14 mouse cellular contexts compared by ENCODE assay signal in the genomic region with DNA sequence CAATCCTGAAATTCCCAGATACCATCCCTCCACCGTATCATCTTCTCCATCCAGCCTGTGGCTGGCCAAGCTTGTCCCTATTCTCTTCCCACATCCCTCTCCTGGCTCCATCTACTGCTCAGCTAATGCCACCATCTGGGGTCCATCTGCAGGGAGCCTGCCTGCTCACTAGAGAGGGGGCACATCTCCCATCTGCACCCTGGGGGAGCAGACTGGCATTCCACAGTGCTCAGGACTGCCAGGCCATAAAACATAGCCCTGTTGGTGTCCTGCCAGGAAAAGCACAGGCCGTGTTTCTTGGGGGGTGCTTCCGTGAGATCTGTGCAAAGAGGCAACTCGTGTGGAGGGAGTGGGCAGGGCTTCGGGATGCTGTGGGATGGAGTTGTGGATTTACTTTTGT.
DNase-seq lines count a peak whose midpoint lies in the region; ATAC-seq and TF ChIP-seq lines count a peak whose summit lies in the region.
"Had no signal": no experiment of that assay in that cellular context is flagged by ENCODE, and none has a peak within 500 bp of the region (broad histone marks: within the 10 kb centered on the region; RNA-seq: fewer than 3 reads in every experiment).

No protein-coding gene starts in this region.

- H3K4me1 ChIP-seq in hindbrain, embryonic 14.5 days (replicated peaks; ENCODE audit: control insufficient read depth, insufficient read depth, low read length), result no peaks in the 10 kb centered on the region
- no peaks in the 10 kb centered on the region for H3K4me1 ChIP-seq in hindbrain, embryonic 16.5 days (ENCODE audit: control insufficient read depth, insufficient read depth, low read depth, low read length)
- H3K4me1 ChIP-seq in intestine, postnatal 0 days (replicated peaks; ENCODE audit: control insufficient read depth, insufficient read depth, low read length), result no peaks in the 10 kb centered on the region
- H3K4me1 ChIP-seq: heart, embryonic 15.5 days; midbrain, embryonic 12.5 days had no signal

- H3K4me2 ChIP-seq in hindbrain, embryonic 14.5 days (replicated peaks), result no peak overlapping the region
- H3K4me2 ChIP-seq in hindbrain, embryonic 16.5 days (ENCODE audit: low read length), result no peak overlapping the region
- H3K4me2 ChIP-seq in intestine, postnatal 0 days (replicated peaks; ENCODE audit: low read depth), result no peak overlapping the region
- H3K4me2 ChIP-seq: heart, embryonic 15.5 days; limb, embryonic 15.5 days; midbrain, embryonic 12.5 days had no signal

- no peaks in the 10 kb centered on the region for H3K36me3 ChIP-seq in hindbrain, embryonic 14.5 days (replicated peaks; ENCODE audit: control insufficient read depth, insufficient read depth)
- H3K36me3 ChIP-seq in hindbrain, embryonic 16.5 days (ENCODE audit: control insufficient read depth, insufficient read depth, low read length), result no peaks in the 10 kb centered on the region
- H3K36me3 ChIP-seq in intestine, postnatal 0 days (ENCODE audit: control insufficient read depth, insufficient read depth), result no peaks in the 10 kb centered on the region
- H3K36me3 ChIP-seq: heart, embryonic 15.5 days; limb, embryonic 15.5 days; midbrain, embryonic 12.5 days had no signal

- no peak overlapping the region for H3K9ac ChIP-seq in hindbrain, embryonic 14.5 days
- no peak overlapping the region for H3K9ac ChIP-seq in hindbrain, embryonic 16.5 days (ENCODE audit: low read depth, low read length)
- H3K9ac ChIP-seq in intestine, postnatal 0 days (ENCODE audit: low read depth, low read length), result no peak overlapping the region
- H3K9ac ChIP-seq: heart, embryonic 15.5 days; limb, embryonic 15.5 days; midbrain, embryonic 12.5 days had no signal

- no peak for DNase-seq in hindbrain, embryonic 14.5 days (ENCODE audit: low spot score)
- peak; percentile 62 for DNase-seq in layer of hippocampus, adult 11-12 months (ENCODE audit: low spot score)
- DNase-seq in left cerebral cortex, postnatal 10 days (ENCODE audit: extremely low spot score in 1 of 2, low spot score in 2 of 2), result peak; percentile 35 to 42
- DNase-seq in telencephalon, adult 2 months (ENCODE audit: low read depth, low spot score), result peak; percentile 57
- DNase-seq: gastrocnemius, postnatal 10 days; kidney, postnatal 10 days; thymus, postnatal 36 days had no signal

- no peaks in the 10 kb centered on the region for H3K9me3 ChIP-seq in hindbrain, embryonic 14.5 days (ENCODE audit: control insufficient read depth, low read length)
- no peaks in the 10 kb centered on the region for H3K9me3 ChIP-seq in hindbrain, embryonic 16.5 days (ENCODE audit: control insufficient read depth, low read length)
- no peaks in the 10 kb centered on the region for H3K9me3 ChIP-seq in intestine, postnatal 0 days (ENCODE audit: control insufficient read depth)
- H3K9me3 ChIP-seq: heart, embryonic 15.5 days; limb, embryonic 15.5 days; midbrain, embryonic 12.5 days had no signal

- TF ChIP-seq CTCF in intestine, postnatal 0 days (IDR thresholded peaks at IDR 0.05; ENCODE audit: low read depth), result no peak

- 77% methylated on average over 5 of the region's 5 CpGs for WGBS in hindbrain, embryonic 14.5 days
- 58% methylated on average over 5 of the region's 5 CpGs for WGBS in hindbrain, embryonic 16.5 days
- WGBS in intestine, postnatal 0 days, result 74% methylated on average over 5 of the region's 5 CpGs

- ATAC-seq in hindbrain, embryonic 14.5 days (ENCODE audit: low FRiP score), result 0 out of 2 replicates have a peak, but pooled peaks have one; percentile 24
- ATAC-seq in hindbrain, embryonic 16.5 days, result no peak
- no peak for ATAC-seq in megakaryocyte progenitor cell, adult 5-6 weeks (replicated peaks; ENCODE audit: poor library complexity)
- ATAC-seq in intestine, postnatal 0 days, result no peak
- ATAC-seq: Patski had no signal

- intact Hi-C loops in left cerebral cortex, postnatal 10 days (cut with DNase I), result no loop called here

- no peak overlapping the region for H3K4me3 ChIP-seq in hindbrain, embryonic 14.5 days (replicated peaks; ENCODE audit: low read length)
- H3K4me3 ChIP-seq in hindbrain, embryonic 16.5 days (ENCODE audit: low read length), result no peak overlapping the region
- no peak overlapping the region for H3K4me3 ChIP-seq in intestine, postnatal 0 days (ENCODE audit: low read depth, low read length)
- H3K4me3 ChIP-seq: heart, embryonic 15.5 days; limb, embryonic 15.5 days; midbrain, embryonic 12.5 days had no signal

- no peaks in the 10 kb centered on the region for H3K27me3 ChIP-seq in hindbrain, embryonic 14.5 days (ENCODE audit: control insufficient read depth, insufficient read depth, low read length)
- no peaks in the 10 kb centered on the region for H3K27me3 ChIP-seq in hindbrain, embryonic 16.5 days (replicated peaks; ENCODE audit: control insufficient read depth, insufficient read depth, low read length)
- H3K27me3 ChIP-seq in intestine, postnatal 0 days (replicated peaks; ENCODE audit: control insufficient read depth, insufficient read depth, low read length), result no peaks in the 10 kb centered on the region

- no peak overlapping the region for H3K27ac ChIP-seq in hindbrain, embryonic 14.5 days
- no peak overlapping the region for H3K27ac ChIP-seq in hindbrain, embryonic 16.5 days (ENCODE audit: low read depth, low read length)
- no peak overlapping the region for H3K27ac ChIP-seq in intestine, postnatal 0 days (ENCODE audit: low read depth, low read length)
- H3K27ac ChIP-seq: heart, embryonic 15.5 days; limb, embryonic 15.5 days; midbrain, embryonic 12.5 days had no signal
